Mouse (Mus musculus) splenic B cell, adult 2 months (primary cell): ENCODE measurements around the gene Olfr1196.
"Not testable (repeated sequence)": the region's sequence is repeated elsewhere in the genome, so short reads cannot be mapped to it uniquely, and the experiment has no call there.

Experiments used
- DNase-seq: peaks from one replicate; pipeline ENCODE4 v3.0.0-alpha.2; 2011; ENCODE audit warnings: low read depth, low spot score
- H3K27me3 ChIP-seq: 2 replicates; pipeline ENCODE4 v1.6.1; 2012; ENCODE audit warnings: mild to moderate bottlenecking, low read length, moderate library complexity, mixed read lengths; ENCODE audit not compliant: control insufficient read depth, poor library complexity, insufficient read depth, severe bottlenecking
- H3K36me3 ChIP-seq: 2 replicates; pipeline ENCODE4 v1.6.1; 2012; ENCODE audit warnings: mild to moderate bottlenecking, low read length, moderate library complexity, mixed read lengths; ENCODE audit not compliant: control insufficient read depth, poor library complexity, insufficient read depth, severe bottlenecking

The Olfr1196 gene

GRCm38 (mm10) chr2:88704497-88704896, at the start of gene Olfr1196:
TSS of gene Olfr1196 (minus strand) at chr2:88704597.
- no peak for DNase-seq
- H3K36me3 ChIP-seq, result no peaks in the 10 kb centered on the region
- H3K27me3 ChIP-seq, result no peaks in the 10 kb centered on the region

DNA sequence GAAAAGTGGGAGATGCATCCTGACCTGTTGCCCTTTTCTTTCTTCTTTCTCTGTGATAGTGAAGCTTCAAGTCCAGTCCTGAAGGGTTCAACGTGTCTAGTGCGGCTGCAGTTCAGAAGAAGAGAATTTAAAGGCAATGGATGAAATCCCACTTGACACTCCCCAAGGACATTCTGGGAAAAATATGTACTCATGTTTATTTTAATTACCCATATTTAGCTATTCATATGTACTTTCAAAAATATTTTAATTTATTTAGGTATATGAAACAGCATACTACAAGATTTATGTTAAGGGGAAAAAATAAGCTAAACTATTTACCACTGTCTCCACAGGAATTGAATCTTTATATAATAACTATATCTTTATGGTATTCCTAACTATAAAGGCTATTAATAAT, 46.9 kb upstream of the Olfr1196 start, which contains the start of gene Olfr1198:
TSS of gene Olfr1198 (minus strand) at position 101 of the 400 bp plus-strand sequence.
- no peak for DNase-seq
- Histone ChIP-seq H3K36me3 (no peaks in the 10 kb centered on the region), H3K27me3 (no peaks in the 10 kb centered on the region)

DNA sequence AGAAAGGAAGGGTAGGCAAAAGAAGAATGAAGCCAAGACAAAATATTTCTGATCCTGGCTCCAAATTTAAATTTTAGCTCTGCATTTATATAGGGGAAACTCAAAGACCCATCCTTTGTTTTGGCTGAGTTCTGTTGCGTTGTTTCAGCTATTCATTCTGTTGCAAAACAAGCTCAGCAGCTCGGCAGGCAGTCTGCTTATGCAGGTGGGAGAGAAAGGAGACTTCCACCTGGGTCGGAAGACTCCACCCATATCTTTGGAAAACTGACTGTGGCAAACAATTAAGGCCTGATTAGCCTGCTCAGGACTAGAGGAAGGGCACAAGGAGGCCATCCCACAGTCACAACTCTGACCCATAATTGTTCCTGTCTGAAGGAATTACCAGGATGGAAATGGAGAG, 39.0 kb upstream of the Olfr1196 start:
- no peaks in the 10 kb centered on the region for H3K36me3 ChIP-seq

DNA sequence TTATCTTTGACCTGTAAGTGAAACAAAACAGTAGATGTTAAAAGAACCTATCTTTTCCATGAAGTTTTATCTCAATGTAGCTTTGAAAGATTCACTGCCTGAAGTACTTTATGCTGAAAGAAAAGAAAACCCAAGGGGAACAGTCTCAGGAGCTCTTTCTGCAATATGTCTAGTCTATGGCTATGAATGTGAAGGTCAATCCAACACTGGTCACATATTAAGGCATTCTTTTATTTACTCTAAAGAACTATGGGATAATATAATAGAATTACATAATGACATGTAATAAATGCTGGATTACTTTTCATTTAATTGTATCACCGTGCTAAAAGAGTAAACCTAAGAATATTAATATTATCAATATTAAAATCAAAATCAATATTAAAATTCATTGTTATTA, 27.9 kb upstream of the Olfr1196 start, which contains the start of gene Olfr1197:
TSS of gene Olfr1197 (minus strand) at position 101 of the 400 bp plus-strand sequence.
- Histone ChIP-seq H3K36me3 (no peaks in the 10 kb centered on the region), H3K27me3 (no peaks in the 10 kb centered on the region)
- no peak for DNase-seq

More for the DNA sequence above, 39.0 kb upstream of the Olfr1196 start:
- H3K27me3 ChIP-seq, result no peaks in the 10 kb centered on the region
- DNase-seq, result no peak

- Histone ChIP-seq H3K36me3 (no peaks in the 10 kb centered on the region), H3K27me3 (no peaks in the 10 kb centered on the region)
- DNase-seq, result no peak
These were observed 15.3 kb downstream of the Olfr1196 start, which contains the start of gene Olfr1195 for GRCm38 (mm10) chr2:88689087-88689486. TSS of gene Olfr1195 (minus strand) at chr2:88689187.

- not testable (repeated sequence) for DNase-seq, H3K36me3 ChIP-seq, H3K27me3 ChIP-seq
These were observed 29.1 kb downstream of the Olfr1196 start, which contains the start of gene Olfr1193 for GRCm38 (mm10) chr2:88675328-88675727. TSS of gene Olfr1193 (plus strand) at chr2:88675628.

- no peaks in the 10 kb centered on the region for H3K36me3 ChIP-seq
- no peak for DNase-seq
- H3K27me3 ChIP-seq, result no peaks in the 10 kb centered on the region
These were observed 56.2 kb downstream of the Olfr1196 start, which contains the start of gene Olfr1192-ps1 for GRCm38 (mm10) chr2:88648209-88648608. TSS of gene Olfr1192-ps1 (plus strand) at chr2:88648509.
